Mouse (Mus musculus): ENCODE measurements around the gene Iqcf1. TPM values are rescaled to one million over a fixed set of nuclear protein-coding genes. Genes with fewer than 3 reads are reported as not detected.
A peak's percentile ranks its signal among the peaks of the same experiment; 100 is the strongest.

Gene Iqcf1
- total and polyA plus RNA-seq, 3 experiments = 0.37 TPM; not detected in 2

DNA sequence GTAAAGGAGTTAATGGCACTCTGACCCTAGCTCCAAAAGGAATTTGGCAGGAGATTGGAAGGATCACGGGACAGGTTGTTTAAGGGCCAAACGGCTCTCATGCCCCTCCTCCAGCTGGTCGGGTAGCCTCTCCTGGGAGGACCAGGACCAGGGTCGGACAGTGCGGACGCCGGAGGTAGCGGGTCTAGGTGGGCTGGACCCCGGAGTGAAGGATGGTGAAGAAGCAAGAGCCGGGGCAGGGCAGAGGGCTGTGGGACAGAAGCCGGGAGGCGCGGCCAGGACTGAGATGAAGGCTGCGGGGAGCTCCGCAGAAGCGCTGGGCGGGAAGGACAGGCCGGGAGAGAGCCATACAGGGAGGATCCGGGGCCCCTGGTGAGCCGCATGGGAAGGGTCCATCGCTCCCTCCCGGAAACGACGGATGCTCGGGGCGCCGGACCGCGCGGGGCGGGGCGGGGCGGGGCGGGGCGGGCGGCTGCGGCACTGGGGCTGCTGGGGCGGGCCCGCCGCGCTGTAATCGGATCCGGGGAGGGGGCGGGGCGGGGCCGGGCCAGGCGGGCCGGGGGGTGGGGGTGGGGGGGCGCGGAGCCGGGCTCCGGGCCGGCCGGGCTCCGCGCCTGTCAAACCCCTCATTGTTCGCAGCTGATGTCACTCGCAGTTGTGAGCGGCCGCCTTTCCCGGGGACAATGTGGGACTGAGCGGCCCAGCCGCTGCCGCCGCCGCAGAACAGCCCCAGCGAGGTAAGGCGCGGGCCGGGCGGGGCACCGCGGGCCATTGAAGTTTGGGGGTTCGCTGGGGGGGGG, 46.3 kb upstream of the Iqcf1 start, which contains the start of gene Pcbp4:
Pcbp4 (plus strand) TSS at position 21 of the 800 bp plus-strand sequence.
- no peaks in the 10 kb centered on the region for H3K27me3 ChIP-seq (ENCODE audit: control insufficient read depth, insufficient read depth, low read length)
- intact Hi-C loops (cut with DNase I) = no loop called here
- peak; percentile 28; the same call in 1 of the 2 replicates for TF ChIP-seq POLR2A (IDR thresholded peaks at IDR 0.05; ENCODE audit: insufficient read depth, low read depth, low read length)
- no peak for TF ChIP-seq EP300 (IDR thresholded peaks at IDR 0.05; ENCODE audit: insufficient read depth, low read depth, low read length)
- TF ChIP-seq CTCF (IDR thresholded peaks at IDR 0.05) = no peak
- H3K9ac ChIP-seq (ENCODE audit: low read depth, low read length) = peak within 1 kb of the TSS; percentile 87
- H3K27ac ChIP-seq = peak within 1 kb of the TSS; percentile 82
- peak; percentile 81 to 83 for DNase-seq
- under 1% methylated on average over 60 of the region's 74 CpGs for WGBS
- peak within 1 kb of the TSS; percentile 60 for H3K4me3 ChIP-seq
- no peaks in the 10 kb centered on the region for H3K36me3 ChIP-seq (ENCODE audit: control insufficient read depth, insufficient read depth, low read length)
- H3K79me2 ChIP-seq (replicated peaks; ENCODE audit: control insufficient read depth, insufficient read depth, low read length) = no peaks in the 10 kb centered on the region
- peaks cover 15% of the 10 kb centered on the region for H3K4me1 ChIP-seq (ENCODE audit: control insufficient read depth, insufficient read depth, low read length)

DNA sequence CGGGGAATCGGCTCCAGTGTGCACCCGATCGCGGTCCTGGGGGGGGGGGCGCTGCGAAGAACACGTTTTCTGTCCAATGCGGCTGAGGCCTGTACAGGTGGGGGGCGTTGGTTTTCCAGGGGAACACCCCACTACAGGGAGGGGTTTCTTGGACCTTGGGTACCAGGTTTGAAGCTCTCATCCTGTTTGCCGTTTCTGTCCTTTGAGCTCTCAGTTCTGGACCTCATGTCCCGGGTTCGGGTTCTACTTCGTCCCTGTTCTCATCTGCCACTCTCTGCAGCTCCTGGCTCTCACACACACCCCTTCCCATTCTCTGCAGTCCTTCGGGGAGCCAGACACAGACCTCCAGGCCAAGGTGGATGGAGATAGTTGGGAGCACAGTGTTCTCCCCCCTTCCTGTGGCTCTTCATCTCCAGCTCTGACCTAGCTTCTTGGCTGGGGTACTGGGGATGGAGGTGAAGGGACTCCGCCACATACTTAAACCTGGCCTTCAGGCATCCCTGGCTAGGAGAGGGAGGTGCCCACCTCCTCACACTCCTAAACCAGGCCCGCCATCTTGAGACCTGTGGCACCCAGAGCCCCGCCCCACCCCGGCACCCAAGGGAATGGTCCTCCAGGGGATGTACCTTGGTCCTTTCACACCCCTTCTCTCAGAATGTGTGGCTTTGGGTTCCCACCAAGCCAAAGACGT, 45.6 kb upstream of the Iqcf1 start:
- 14% methylated on average over 18 of the region's 20 CpGs for WGBS
- Histone ChIP-seq H3K79me2 (replicated peaks; ENCODE audit: control insufficient read depth, insufficient read depth, low read length) (no peaks in the 10 kb centered on the region), H3K4me3 (peak overlapping the region; percentile 60), H3K27me3 (ENCODE audit: control insufficient read depth, insufficient read depth, low read length) (no peaks in the 10 kb centered on the region), H3K9ac (ENCODE audit: low read depth, low read length) (peak overlapping the region; percentile 87), H3K4me1 (ENCODE audit: control insufficient read depth, insufficient read depth, low read length) (peaks cover 15% of the 10 kb centered on the region), H3K27ac (peak overlapping the region; percentile 82), H3K36me3 (ENCODE audit: control insufficient read depth, insufficient read depth, low read length) (no peaks in the 10 kb centered on the region)
- TF ChIP-seq EP300 (IDR thresholded peaks at IDR 0.05; ENCODE audit: insufficient read depth, low read depth, low read length) (no peak), POLR2A (IDR thresholded peaks at IDR 0.05; ENCODE audit: insufficient read depth, low read depth, low read length) (no peak), CTCF (IDR thresholded peaks at IDR 0.05) (no peak)
- intact Hi-C loops (cut with DNase I) = no loop called here
- DNase-seq = peak in 1 of 2 experiments; percentile 46

GRCm38 (mm10) chr9:106454888-106455681, 44.7 kb upstream of the Iqcf1 start:
- H3K9ac ChIP-seq (ENCODE audit: low read depth, low read length) = peak overlapping the region; percentile 13
- TF ChIP-seq POLR2A (IDR thresholded peaks at IDR 0.05; ENCODE audit: insufficient read depth, low read depth, low read length) (no peak), EP300 (IDR thresholded peaks at IDR 0.05; ENCODE audit: insufficient read depth, low read depth, low read length) (no peak), CTCF (IDR thresholded peaks at IDR 0.05) (no peak)
- intact Hi-C loops (cut with DNase I) = no loop called here
- DNase-seq = no peak
- peaks cover 15% of the 10 kb centered on the region for H3K4me1 ChIP-seq (ENCODE audit: control insufficient read depth, insufficient read depth, low read length)
- H3K27me3 ChIP-seq (ENCODE audit: control insufficient read depth, insufficient read depth, low read length) = no peaks in the 10 kb centered on the region
- 0 out of 2 replicates have a peak, but pooled peaks cover 2% of the 10 kb centered on the region for H3K79me2 ChIP-seq (replicated peaks; ENCODE audit: control insufficient read depth, insufficient read depth, low read length)
- peak overlapping the region; percentile 82 for H3K27ac ChIP-seq
- H3K4me3 ChIP-seq = peak overlapping the region; percentile 60
- WGBS = 39% methylated on average over 17 of the region's 17 CpGs
- H3K36me3 ChIP-seq (ENCODE audit: control insufficient read depth, insufficient read depth, low read length) = no peaks in the 10 kb centered on the region

GRCm38 (mm10) chr9:106456325-106457162, 43.2 kb upstream of the Iqcf1 start:
- 64% methylated on average over 15 of the region's 15 CpGs for WGBS
- DNase-seq = no peak
- peaks cover 10% of the 10 kb centered on the region for H3K4me1 ChIP-seq (ENCODE audit: control insufficient read depth, insufficient read depth, low read length)

DNA sequence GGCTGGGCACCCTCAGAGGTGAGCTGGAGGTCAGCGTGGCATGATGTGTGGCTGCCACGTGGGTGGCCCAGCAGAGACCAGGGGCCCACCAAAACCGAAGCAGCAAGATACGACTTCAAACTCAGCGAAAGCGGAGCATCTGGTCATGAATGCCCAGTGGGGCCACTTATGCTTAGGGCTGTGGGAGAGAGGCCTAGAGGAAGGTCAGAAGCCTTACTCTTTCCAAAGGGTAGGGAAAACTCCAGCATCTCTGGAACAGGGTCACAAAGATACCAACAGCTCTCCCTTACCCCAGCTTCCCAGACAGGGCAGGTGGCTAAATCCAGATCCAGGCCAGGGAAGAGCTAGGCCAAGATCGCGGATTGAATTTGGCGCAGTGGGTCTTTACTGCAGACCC, 42.6 kb upstream of the Iqcf1 start:
- intact Hi-C loops (cut with DNase I) = no loop called here
- Histone ChIP-seq H3K27me3 (ENCODE audit: control insufficient read depth, insufficient read depth, low read length) (no peaks in the 10 kb centered on the region), H3K4me3 (no peak overlapping the region), H3K27ac (peak overlapping the region; percentile 82), H3K4me1 (ENCODE audit: control insufficient read depth, insufficient read depth, low read length) (peaks cover 10% of the 10 kb centered on the region), H3K9ac (ENCODE audit: low read depth, low read length) (no peak overlapping the region; the same call in 1 of the 2 replicates), H3K79me2 (replicated peaks; ENCODE audit: control insufficient read depth, insufficient read depth, low read length) (0 out of 2 replicates have a peak, but pooled peaks cover 2% of the 10 kb centered on the region), H3K36me3 (ENCODE audit: control insufficient read depth, insufficient read depth, low read length) (no peaks in the 10 kb centered on the region)
- DNase-seq = no peak
- TF ChIP-seq EP300 (IDR thresholded peaks at IDR 0.05; ENCODE audit: insufficient read depth, low read depth, low read length) = no peak
- no peak for TF ChIP-seq CTCF (IDR thresholded peaks at IDR 0.05)
- no peak for TF ChIP-seq POLR2A (IDR thresholded peaks at IDR 0.05; ENCODE audit: insufficient read depth, low read depth, low read length)
- WGBS = 76% methylated on average over 9 of the region's 9 CpGs

More at GRCm38 (mm10) chr9:106456325-106457162, 43.2 kb upstream of the Iqcf1 start:
- Histone ChIP-seq H3K36me3 (ENCODE audit: control insufficient read depth, insufficient read depth, low read length) (no peaks in the 10 kb centered on the region), H3K9ac (ENCODE audit: low read depth, low read length) (no peak overlapping the region; the same call in 1 of the 2 replicates), H3K79me2 (replicated peaks; ENCODE audit: control insufficient read depth, insufficient read depth, low read length) (0 out of 2 replicates have a peak, but pooled peaks cover 2% of the 10 kb centered on the region), H3K4me3 (no peak overlapping the region), H3K27me3 (ENCODE audit: control insufficient read depth, insufficient read depth, low read length) (no peaks in the 10 kb centered on the region), H3K27ac (peak overlapping the region; percentile 82)
- TF ChIP-seq CTCF (IDR thresholded peaks at IDR 0.05) = no peak
- TF ChIP-seq POLR2A (IDR thresholded peaks at IDR 0.05; ENCODE audit: insufficient read depth, low read depth, low read length) = no peak
- TF ChIP-seq EP300 (IDR thresholded peaks at IDR 0.05; ENCODE audit: insufficient read depth, low read depth, low read length) = no peak
- intact Hi-C loops (cut with DNase I) = no loop called here
